Mouse (Mus musculus) adrenal gland, postnatal 36 days (tissue): ENCODE results near the gene Ankrd6. TPM values are rescaled to one million over a fixed set of nuclear protein-coding genes. Genes with fewer than 3 reads are reported as not detected.
A peak's percentile ranks its signal among the peaks of the same experiment; 100 is the strongest.

ENCODE experiments used
- DNase-seq, 2 experiments: peaks; one replicate each; pipeline ENCODE4 v3.0.0; 2021; ENCODE audit warnings: mixed read lengths in 1 of 2
- total RNA-seq, 2 experiments: library from RNA; stranded (reverse); gene quantifications; 2 replicates each; pipeline ENCODE4 v1.2.3; 2021

Ankrd6 gene
- total RNA-seq, 2 experiments from 2014 or later, result 1.6 to 3.1 TPM

DNA sequence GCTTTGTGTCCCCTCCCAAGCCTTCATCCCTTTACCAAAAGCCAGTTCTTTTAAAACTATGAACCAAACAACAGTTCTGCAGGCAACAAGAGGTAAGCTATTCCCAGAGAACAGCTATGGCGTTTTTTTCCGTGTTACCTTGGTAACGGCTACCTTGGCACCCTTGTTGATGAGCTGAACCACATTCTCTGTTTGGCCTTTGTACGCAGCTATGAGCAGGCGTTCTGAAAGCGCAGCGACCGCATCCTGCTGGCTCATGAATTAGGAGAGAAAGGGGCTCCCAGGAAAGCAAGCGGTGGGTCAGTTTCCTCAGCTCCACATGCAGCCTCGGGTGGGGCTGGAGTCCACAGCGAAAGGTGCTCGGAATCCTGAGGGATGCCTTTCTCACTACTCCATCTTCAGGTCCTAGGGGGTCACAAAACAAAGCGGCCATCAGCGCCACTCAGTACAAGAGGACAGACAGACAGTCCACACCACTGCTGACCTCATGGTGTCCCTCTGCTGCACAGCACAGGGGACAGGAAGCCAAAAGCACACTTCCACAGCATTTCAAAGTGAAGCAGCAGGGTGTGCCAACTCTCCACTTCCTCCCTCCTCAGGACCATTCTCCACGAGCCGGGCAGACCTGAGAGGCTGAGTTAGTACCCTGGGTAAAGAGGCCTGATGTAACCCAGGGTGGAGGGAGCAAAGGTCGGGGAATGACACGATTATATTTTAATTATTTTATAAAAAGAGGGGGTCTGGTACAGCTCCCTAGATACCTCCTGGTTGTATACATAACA is 90.3 kb downstream of the Ankrd6 start:
- no peak for DNase-seq

DNA sequence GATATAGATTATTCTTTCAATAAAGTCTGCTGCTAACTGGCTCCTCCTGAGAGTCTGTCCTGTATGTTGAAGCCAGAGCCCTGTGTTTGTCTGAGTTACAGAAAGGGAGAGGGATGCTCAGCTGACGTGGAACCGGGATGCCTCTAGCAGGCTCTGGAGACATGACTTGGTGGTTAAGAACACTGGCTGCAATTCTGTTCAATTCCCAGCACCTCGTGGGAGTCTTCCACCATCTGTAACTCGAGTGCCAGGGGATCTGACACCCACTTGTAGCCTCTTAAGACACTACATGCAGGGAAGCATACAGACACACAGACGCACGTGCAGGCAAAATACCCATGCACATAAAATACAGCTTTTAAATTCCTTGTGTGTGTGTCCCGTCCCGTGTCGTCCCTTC is 95.1 kb downstream of the Ankrd6 start:
- DNase-seq, result no peak

DNA sequence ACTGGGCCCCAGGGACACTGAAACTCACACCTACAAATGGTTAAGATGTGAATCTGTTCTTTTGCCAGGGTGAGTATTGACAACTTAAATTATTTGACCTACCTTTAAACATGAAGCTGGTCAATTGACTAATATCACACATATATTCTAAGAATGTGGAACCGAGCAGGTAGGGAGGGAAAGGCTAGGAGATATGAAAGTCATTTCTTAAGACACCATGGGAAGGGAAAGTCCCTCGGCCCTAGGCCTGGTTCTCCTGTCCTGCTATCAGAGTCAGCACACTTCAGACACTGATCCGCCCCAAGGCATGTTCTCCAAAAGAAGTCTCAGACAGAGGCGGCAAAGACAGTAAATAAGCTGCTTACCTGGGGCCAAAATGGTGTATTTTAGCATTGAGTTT is 95.7 kb downstream of the Ankrd6 start:
- no peak for DNase-seq

DNA sequence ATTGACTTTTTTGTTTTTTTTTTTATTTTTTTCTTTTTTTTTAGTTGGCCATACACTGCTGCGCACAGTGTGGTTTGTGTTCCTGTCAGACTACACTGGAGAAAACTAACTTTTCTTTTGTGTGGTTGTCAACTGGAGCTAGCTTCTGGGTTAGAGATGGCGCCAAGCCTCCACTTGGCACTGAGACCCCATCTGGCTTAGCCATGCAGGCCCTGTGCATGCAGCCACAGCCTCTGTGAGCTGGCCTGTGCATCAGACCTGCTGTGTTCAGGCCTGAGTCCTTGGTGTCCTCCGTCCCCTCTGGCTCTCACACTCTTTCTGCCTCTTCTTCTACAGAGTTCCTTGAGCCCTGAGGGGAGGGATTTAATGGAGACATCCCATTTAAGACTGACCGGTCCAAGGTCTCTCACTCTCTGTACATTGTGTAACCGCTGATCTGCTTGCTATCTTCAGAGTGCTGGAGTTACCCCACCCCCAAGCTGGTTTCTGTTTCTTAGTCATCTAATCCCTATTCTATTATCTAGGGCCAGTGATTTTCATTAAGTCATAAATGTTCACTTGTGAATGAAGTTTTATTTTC is 96.9 kb downstream of the Ankrd6 start:
- peak in 1 of 2 experiments; percentile 7 for DNase-seq

DNA sequence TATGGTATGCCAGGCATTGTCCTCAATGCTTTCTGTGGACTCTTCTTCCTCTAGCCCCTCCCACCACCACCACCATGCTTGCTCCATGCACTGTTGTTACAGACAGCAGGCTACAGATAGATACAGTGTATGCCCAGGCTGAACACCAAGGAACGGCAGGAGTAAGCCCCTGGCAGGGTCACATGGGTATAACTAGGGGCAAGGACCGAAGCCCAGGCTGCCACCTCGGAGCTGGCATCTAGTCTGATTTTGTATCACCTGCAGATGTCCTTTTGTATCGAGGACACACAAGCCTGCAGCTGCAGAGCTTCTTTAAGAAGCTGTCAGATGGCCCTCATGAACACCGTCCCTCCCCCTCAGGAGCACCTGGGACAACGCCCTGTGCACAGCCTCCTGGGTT is 97.8 kb downstream of the Ankrd6 start:
- no peak for DNase-seq

DNA sequence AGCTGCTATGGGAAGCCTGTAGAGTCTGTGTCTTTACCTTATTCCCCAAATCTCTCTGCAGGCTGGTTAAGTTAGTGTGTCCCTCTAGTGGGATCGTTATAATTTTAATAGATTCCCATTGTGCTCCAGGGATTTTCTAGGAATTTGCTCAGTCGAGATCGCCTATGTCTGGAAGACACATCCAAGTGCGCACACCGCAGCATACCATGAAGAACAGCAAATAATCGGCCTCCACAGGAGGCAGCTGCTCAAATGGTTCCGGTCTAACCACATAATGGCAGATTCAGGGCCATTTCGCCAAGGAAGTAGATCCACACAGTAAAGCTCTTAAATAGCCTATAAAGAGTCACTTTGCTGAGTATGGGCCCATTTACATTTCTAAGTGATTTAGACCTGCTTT is 98.3 kb downstream of the Ankrd6 start:
- DNase-seq, result no peak

DNA sequence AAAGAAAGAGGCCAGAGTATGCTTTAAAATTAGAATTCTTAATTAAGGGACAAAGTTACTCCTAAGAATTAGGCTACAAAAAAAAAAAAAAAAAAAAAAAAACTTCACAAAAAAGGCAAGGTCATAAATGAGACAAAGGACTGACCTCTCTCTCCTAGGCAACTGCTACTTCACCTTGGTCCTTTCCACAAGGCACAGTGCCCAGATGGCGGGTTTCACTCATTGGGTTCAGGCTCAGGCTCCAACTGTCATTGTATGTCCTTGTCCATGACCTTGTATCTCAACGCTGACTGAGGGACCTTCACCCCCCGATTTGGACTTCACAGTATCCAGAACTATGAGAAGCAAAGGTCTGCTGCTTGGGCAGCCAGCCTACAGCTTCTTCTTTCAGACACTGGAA is 112.2 kb downstream of the Ankrd6 start:
- DNase-seq, result peak in 1 of 2 experiments; percentile 68

DNA sequence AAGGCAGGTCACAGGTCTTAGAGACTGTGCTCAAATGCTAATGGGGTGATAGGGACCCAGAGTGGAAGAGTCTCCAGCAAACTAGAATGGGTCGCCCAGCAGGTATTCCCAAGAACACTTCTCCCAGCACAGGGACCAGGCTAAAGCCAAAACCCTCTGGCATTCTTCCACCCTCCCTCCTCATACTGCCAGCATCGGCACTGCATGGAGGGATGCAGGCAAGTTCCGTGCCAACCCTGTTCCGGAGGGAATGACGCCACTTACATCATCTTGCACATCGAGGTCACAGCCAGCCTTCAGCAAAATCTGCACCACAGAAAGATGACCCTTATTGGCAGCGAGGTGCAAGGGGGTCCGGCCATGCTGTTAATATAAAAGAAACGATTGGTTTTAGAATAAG is 114.6 kb downstream of the Ankrd6 start:
- DNase-seq, result no peak

DNA sequence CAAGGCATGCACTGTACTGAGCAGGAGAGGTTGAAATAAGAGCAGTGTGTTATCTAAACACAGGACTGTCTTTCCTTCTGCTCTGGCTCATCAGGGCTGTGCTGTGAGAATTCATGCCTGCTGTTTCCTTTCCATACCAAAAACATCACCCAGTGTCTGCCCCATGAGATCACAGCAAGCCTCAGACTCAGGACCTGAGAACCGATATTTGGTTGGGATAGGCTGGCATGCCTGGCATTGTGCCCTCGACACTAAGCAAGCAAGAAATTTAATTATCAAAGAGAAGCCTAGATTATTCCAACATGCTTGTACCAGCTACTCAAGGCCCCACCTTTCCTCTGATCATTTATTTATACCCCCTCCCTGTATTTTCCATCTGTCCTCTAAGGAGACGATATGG is 116.1 kb downstream of the Ankrd6 start:
- DNase-seq, result no peak

DNA sequence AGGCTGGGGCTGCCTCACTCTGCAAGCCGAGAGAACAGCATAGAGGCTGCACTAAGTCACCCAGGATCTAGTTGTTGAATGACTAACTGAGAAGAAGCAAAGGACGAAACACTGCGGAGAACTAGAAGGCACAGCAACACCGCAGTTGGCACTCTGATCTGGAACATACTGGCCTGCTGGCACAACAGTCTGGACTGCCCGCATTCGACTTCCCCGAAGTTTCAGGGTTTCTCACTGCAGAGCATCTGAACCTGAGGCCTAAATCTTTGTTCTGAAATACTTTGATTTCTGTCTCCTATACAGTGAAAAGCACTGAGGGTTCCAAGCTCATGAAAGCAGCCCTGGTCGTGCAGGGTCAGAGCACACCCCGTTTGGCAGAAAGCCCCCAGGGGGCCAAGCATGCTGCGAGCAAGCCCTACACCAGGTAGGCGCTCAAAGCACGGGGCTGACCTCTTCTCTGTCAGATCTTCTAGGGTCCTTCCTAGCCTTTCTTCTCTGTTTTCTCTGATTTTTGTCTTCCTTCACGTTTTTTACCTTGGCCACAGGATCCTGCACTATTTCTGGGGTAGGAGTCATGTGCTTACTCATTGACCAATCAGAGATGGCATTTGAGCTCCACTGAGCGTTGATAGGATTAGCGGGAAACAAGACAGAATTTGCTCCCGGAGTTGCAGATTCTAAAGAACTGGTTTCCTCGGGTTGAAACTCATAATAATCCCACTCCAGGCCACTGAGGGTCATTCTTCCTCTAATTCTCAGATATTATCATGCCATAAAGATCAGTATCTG is 117.0 kb downstream of the Ankrd6 start:
- DNase-seq, result no peak

DNA sequence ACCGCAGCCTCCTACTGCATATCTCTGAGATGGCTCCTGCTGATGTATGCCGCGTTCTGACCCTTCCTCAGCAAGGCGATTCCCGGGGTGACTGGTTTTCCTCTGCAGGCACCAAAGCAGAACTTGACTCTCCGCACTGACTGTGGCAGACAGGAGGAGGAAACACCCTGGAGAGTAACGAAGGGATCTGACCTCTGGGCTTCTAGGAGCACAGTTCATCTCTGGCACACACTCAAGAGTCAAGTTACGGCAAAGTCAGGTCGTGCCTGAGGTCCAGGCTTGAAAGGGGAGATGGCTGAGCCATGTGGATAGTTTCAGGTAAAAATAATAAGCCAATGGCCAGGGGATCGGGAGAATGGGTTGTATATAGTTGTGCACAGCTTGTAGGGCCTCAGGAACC is 121.3 kb downstream of the Ankrd6 start:
- no peak for DNase-seq

DNA sequence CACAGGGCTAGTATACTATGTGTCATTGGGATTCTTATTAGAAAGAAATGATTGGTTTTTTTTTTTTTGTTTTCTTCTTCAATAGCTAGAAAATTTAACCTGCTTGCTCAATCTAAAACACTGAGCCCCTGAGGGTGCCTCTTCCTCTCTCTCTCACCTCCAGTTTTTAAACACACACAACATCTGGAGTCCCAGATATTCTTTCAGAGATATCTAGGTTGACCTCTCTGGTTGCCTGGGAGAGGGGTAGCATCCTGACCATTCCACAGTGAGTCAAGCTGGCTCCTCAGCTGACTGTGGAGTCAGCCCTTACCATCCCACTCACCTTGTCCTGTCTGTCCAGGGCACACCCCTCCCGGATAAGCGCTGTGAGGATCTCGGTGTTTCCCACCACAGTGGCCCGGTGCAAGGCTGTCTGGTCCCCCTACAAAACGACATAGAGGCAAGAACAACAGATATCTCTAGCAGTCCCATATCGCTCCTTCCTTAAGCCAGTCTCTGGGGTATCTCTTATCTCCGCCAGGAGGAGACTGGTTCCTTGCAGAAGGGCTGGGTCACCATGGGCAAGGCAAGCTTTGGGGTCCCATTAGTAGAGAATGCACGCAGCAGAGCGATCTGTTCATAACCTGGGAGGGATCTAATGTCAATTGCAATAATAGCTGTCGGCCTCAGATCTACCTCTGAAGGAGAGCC is 122.1 kb downstream of the Ankrd6 start:
- no peak for DNase-seq

DNA sequence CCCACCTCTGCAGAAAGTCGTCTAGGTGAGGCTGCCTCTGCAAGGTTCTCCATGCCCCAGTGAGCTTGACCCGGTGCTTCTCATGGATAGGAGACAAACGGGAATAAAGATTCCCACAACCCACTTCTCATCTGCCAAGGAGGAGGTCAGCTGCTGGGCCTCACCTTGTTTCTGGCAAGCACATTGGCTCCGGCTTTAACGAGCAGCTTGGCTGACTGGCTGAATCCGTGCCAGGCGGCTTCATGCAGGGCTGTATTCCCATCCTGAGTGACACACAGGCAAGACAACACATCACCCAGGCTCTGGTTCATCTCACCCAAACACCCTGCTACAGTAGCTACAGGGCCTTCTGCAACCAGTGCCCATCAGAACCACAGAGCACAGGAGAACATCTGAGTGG is 123.7 kb downstream of the Ankrd6 start:
- DNase-seq, result no peak

DNA sequence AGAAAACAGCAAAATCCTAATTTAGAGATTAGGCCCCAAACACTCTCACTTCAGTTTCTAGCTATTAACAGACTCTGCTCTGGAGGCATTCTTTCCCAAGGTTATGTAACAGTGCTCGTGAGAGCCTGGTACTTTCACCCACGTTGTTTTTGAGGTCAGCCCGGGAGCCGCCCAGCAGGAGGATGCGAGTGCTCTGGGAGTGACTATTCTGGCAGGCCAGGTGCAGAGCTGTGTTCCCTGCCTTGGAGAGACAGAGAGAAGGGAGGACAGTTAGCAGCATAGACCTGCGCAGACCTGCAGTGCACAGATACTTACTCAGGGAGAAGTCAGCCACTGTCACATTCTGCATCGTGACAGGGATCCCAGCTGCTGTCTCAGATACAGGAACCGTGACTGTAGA is 126.4 kb downstream of the Ankrd6 start:
- no peak for DNase-seq

DNA sequence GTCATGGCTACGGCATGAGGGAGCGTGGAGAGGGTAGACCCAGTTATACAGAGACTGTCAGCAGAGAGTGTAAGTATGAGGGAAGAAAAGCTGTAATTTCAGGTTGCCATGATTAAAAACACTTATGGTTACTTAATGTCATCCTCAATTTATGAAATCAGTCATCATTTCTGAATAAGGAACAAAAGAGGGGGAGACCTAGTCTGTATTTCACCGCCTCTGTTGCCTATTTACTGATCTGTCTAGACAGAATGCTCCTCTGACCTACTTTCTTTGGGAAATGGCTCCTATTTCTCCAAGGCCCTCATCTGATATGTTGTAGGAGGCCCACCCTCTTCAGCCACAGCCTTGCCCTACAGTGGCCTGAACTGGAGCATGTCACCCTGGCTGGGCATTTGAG is 130.0 kb downstream of the Ankrd6 start:
- no peak for DNase-seq

DNA sequence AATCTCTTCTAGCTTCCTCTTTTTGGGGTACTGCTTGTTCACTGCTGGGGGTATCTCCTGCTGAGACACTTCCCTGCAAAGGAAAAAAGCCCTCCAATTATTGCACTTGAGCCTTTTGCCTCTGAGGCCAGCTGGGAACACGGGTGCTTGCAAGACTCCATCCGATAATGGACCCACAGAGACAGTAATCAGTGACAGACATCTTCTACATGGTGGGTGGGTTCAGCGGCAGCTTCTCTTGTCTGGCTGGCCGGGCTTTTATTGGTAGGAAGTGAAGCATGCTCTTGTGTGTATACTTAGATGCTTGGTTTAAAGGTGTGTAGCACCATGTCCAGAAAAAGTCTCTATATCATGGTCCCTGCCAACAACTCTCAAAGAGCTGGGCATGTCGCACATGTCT is 133.2 kb downstream of the Ankrd6 start:
- no peak for DNase-seq

DNA sequence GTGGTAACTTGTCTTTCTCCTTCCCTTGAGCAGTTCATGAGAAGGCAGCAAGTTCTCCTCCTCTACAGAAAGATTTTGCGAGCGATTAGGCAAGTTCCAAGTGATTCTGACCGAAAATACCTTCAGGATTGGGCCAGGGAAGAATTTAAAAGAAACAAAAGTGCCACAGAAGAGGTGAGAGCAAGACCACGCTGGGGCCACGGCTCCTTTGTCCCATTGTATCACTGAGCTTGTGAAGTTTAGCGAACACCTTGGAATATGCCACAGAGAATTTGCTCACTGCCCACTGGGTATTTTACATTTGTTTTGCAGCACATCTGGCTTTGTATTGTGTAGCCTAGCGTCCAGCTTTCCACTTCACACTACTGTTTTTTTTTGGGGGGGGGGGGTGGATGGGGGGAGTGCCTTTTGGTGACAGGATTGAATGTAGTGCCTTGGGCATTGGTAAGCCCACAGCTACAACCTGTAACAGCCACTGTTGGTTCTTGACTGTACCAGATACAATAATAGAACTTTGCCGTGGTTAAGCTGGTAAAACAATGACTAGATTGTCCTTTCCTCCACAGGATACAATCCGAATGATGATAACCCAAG is 150.0 kb downstream of the Ankrd6 start:
- peak; percentile 2 to 6 for DNase-seq

DNA sequence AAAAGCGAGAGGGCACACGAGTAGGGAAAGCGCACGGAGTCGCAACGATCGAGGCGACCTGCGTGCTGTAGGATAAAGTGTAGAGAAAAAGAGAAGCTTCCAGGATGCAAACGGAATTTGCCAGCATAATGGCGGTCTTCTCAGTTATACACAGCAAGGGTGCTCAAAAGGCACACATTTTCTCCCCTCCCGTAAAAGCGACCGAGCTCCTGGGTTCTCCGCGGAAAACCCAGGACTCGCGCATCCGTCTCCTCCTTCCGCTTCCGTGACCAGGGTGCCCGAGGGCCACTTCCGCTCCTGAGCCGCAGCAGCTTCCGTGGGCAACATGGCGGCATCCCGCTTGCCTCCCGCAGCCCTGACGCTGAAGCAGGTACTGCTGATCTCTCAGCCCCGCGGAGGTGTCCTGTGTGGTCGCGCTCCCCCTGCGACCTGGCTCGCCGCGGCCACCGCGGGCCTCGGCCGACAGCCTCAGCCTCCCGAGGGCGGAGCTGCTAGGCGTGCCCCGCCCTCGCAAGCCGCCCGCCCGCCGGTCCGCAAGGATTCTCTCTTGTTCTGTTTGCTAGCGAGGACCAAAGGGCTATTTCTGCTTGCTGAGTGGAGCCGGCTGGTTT is 150.6 kb downstream of the Ankrd6 start, which contains the start of gene Lyrm2:
Lyrm2 (plus strand) TSS at position 288 of the 611 bp plus-strand sequence.
- peak; percentile 85 to 88 for DNase-seq

DNA sequence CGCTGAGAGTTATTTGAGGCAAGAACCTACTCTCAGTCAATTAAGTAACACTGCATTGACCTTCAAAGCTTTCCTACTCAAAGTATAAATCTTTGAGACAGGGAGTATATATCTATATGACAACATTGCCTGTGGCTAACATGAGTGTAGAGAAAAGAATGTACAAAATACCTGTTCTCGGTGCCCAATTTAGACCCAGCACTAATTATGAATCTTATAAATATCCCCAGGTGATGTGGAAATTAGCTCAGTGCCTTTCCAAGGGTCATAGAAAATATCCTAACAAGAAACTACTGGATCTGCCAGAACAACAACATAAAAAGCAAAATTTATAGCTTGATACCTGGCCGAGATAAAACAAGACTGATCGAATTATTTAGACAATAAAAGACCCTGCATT is 151.7 kb downstream of the Ankrd6 start:
- DNase-seq, result no peak

DNA sequence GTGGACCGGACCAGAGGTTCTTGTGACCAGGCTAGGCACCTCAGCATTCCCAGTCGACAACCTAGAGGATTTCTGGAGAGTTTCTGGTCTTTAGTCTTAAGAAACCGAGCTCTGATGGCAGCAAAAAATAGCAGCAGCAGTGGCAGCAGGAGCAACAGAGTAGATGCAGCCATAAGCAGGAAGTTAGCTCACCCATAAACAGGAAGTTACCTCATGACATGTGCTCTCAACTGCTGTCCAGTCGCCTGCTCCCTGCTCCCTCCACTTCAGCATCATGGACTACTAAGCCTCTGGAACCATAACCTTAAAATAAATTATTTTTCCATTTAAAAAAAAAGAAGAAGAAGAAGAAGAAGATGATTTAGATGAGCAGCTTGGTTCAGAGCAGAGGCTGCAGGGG is 161.6 kb downstream of the Ankrd6 start:
- no peak for DNase-seq

DNA sequence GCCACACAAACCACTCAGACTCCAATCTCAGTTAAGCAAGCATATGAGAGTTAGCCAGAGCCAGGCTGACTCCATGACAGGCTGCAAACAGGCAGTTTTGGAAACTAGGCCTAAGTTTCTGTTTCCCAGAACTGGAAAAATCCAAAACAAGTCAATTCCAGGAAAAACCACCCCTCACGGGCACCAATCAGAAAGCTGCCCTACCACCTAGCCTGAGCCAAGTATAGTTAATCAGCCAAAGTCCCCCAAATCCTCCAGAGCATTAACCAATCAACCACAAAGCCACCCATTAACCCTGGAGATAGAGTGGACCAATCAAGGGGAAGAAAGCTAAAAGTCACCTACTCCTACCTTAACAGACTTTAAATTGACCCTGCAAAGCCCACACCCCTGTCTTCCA is 163.5 kb downstream of the Ankrd6 start:
- no peak for DNase-seq

DNA sequence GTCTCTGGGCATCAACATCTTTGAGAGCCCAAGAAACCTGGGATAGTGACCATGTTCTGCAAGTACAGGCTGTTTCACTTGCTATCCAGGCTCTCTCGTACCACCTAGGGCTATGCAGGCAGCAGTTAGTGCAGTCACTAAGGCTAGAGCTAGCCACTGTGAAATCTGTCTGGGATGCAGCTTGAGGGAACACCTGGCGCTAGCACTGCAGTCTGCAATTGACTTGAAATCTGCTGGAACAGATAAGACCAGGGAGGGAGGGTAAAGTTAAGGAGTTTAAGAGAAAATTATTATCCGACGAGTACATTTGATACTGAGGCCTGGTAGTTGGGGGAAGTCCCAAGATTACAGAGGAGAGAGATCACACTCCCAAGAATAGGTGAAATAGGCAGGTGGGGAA is 170.6 kb downstream of the Ankrd6 start:
- no peak for DNase-seq
